Mouse (Mus musculus): ENCODE results near the gene Bpgm. TPM values are rescaled to one million over a fixed set of nuclear protein-coding genes. Genes with fewer than 3 reads are reported as not detected.
A peak's percentile ranks its signal among the peaks of the same experiment; 100 is the strongest.

The Bpgm gene
- total RNA-seq, 2 experiments from 2014 or later: 56.1 to 58.7 TPM

DNA sequence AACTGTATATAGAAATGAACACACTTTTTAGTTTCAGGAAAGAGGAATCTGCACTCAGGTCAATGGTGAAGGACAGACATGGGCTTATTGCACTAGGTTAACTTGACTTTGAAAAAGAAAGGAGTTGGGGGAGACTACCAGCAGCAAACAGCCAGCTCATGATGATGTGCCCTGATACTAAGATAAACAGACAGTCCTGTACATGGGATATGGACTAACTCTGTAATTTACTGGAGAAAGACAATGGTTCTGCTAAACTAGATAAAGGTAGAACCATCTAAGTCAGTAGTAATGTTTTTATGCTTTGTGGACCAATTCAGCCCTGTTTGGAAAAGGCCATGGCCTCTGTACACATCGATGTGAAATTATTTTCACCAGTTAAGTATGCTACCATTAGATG lies 2.7 kb upstream of the Bpgm start:
- intact Hi-C loops (cut with DNase I): no loop called here
- no peak for DNase-seq (ENCODE audit: extremely low spot score in 1 of 2, low spot score in 2 of 2)
- Histone ChIP-seq H3K27ac (no peak overlapping the region), H3K4me3 (no peak overlapping the region)
- TF ChIP-seq CTCF (IDR thresholded peaks at IDR 0.05): no peak

DNA sequence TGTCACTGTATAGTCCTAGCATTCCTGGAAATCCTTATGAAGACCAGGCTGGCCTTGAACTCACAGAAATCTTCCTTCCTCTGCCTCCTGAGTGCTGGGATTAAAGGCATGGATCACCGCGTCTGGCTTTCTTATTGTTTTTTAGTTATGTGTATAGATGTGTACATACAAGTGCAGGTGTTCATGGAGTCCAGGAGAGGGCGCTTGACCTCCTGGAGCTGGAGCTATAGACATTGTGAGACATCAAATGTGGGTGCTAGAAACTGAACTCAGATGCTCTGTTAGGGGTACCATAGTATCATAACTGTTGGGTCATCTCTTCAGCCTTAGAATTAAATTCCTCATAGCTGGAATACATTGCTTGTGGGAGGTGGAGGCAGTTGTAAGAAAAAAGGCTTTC lies 2.0 kb upstream of the Bpgm start:
- Histone ChIP-seq H3K4me3 (no peak overlapping the region), H3K27ac (no peak overlapping the region)
- intact Hi-C loops (cut with DNase I): no loop called here
- DNase-seq (ENCODE audit: extremely low spot score in 1 of 2, low spot score in 2 of 2): no peak
- peak; percentile 4; the same call in 1 of the 2 replicates for TF ChIP-seq CTCF (IDR thresholded peaks at IDR 0.05)

DNA sequence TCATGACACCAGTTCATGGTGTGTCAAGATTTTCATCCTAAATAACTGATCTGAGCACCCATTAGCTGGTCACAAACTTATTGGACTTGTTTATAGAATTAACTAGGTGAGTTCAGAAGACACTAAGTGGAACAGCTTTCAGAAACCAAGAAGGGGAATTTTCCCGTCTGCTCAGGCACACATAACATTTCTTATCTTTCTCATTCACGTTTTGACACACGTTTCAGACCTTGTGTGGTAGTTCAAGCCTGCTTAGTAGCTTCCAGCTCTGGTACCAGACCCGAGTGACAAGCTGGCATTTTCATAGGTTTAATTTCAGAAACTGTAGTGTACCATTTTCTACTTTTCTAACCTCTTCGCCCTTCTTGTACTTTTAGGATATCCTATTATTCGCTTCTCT lies 616 bp upstream of the Bpgm start:
- Histone ChIP-seq H3K27ac (peak overlapping the region; percentile 86), H3K4me3 (peak overlapping the region; percentile 73)
- no peak for DNase-seq (ENCODE audit: extremely low spot score in 1 of 2, low spot score in 2 of 2)
- intact Hi-C loops (cut with DNase I): no loop called here
- TF ChIP-seq CTCF (IDR thresholded peaks at IDR 0.05): no peak

DNA sequence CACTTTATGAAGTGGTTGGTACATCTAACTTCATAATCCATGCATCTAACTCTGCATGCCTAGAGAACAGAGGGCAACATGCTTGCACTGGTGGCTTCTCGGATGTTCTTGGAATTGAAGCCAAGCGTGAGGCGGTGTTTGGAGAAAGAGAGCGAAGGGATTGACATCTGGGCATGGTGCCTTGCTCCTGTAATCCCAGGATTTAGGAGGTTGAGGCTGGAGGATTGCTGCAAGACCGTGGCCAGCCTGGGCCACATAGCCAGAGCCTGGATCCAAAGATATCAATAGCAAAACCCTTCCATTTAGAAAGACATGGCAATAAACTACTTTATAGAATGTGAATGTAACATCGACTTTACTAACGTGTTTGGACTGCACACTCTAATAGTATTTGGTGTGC lies 2.0 kb downstream of the Bpgm start:
- Histone ChIP-seq H3K4me3 (peak overlapping the region; percentile 11; the same call in 1 of the 2 replicates), H3K27ac (peak overlapping the region; percentile 0; the same call in 1 of the 2 replicates)
- DNase-seq (ENCODE audit: extremely low spot score in 1 of 2, low spot score in 2 of 2): no peak
- no peak for TF ChIP-seq CTCF (IDR thresholded peaks at IDR 0.05)
- intact Hi-C loops (cut with DNase I): no loop called here

DNA sequence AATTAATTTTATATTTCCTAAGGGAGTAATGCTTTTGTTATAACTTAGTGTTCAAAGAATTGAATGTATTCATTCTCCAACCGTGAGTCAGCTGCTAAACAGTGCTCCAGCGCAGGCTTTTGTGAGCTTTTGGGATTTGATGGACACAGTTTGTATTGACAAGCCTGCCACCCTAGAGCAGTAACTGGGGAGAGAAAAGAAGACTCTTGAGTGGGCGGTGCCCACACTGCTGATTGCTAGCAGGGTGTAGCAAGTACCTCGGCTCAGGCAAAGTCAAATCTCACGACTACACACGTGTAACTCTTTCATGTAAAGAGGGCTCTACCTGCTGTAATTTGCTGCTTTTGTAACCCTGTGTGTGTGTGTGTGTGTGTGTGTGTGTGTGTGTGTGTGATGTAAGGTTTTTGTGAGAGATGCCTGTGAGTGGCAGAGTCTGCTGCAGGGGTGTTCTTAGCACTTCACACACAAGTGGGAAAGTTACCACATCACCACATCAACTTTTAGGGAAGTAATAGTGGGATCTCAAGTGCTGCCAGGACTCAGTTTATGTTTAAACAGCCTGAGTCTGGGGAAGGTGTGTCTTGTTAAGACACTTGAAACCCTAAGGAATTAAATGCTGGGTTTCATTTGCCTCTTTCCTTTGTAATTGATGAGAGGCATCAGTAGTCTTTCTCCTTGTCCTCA lies 2.8 kb downstream of the Bpgm start:
- peak overlapping the region; percentile 0; the same call in 1 of the 2 replicates for H3K27ac ChIP-seq
- H3K4me3 ChIP-seq: no peak overlapping the region; the same call in 1 of the 2 replicates
- intact Hi-C loops (cut with DNase I): no loop called here
- DNase-seq (ENCODE audit: extremely low spot score in 1 of 2, low spot score in 2 of 2): no peak
- no peak for TF ChIP-seq CTCF (IDR thresholded peaks at IDR 0.05)

DNA sequence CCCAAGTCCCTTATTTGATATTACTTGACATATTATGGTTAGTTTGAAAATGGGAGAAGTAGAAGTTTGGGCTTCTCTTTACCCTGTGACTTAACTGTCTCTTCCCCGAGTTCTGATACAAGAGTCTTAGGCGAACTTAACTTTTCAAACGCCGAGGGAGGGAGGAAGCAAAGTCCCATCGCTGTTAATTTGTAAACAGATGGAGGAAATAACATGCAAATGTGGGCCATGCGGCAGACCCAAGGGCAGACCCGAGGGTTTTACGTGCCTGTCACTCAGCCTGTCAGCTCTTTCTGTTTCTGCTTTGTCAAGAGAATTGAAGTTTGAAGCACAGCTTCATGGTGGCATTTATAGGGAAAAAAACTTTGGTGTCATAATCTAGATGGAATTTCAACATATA lies 3.5 kb downstream of the Bpgm start:
- intact Hi-C loops (cut with DNase I): no loop called here
- TF ChIP-seq CTCF (IDR thresholded peaks at IDR 0.05): no peak
- H3K4me3 ChIP-seq: no peak overlapping the region
- DNase-seq (ENCODE audit: extremely low spot score in 1 of 2, low spot score in 2 of 2): no peak
- no peak overlapping the region for H3K27ac ChIP-seq

DNA sequence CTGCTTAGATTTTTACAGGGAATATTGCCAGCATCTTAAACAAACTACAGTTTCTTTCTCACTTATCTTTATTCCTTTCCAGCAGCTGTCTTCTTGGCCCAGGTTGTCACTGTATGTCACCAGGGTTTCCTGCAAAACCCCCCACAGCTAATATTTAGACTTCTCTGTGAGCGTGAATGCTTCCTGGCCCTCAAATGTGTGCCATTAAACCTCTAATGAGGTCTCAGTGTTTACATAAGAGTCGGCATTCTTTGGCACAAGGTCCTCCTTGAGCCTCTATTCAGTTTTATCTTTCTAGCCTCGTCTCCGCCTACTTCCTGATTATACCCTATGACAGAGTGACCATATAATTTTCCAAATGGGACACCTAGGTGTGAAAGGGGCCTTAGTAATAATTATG lies 4.7 kb downstream of the Bpgm start:
- Histone ChIP-seq H3K27ac (peak overlapping the region; percentile 29; the same call in 1 of the 2 replicates), H3K4me3 (no peak overlapping the region)
- DNase-seq (ENCODE audit: extremely low spot score in 1 of 2, low spot score in 2 of 2): no peak
- intact Hi-C loops (cut with DNase I): no loop called here
- no peak for TF ChIP-seq CTCF (IDR thresholded peaks at IDR 0.05)

DNA sequence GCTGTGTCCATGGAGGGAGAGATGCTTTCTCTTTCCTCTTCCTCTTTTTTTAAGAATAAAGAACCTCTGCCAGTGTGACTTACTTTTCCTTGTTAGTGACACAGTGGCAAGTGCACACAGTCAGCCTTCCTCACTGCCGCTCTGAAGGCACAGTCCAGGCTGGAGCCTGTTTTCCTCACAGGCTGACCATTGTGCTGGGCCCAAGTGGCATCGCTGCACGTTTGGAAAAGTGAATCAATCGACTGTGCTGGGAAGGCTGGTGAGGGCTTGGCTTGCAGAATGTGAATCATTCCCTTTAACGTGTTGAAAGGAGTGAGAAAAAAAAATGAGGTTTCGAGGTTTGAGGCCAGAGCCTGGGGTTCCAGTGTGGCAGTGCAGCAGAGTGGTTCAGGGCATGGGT lies 5.3 kb downstream of the Bpgm start:
- intact Hi-C loops (cut with DNase I): no loop called here
- H3K27ac ChIP-seq: peak overlapping the region; percentile 29; the same call in 1 of the 2 replicates
- no peak for DNase-seq (ENCODE audit: extremely low spot score in 1 of 2, low spot score in 2 of 2)
- TF ChIP-seq CTCF (IDR thresholded peaks at IDR 0.05): no peak
- H3K4me3 ChIP-seq: no peak overlapping the region

DNA sequence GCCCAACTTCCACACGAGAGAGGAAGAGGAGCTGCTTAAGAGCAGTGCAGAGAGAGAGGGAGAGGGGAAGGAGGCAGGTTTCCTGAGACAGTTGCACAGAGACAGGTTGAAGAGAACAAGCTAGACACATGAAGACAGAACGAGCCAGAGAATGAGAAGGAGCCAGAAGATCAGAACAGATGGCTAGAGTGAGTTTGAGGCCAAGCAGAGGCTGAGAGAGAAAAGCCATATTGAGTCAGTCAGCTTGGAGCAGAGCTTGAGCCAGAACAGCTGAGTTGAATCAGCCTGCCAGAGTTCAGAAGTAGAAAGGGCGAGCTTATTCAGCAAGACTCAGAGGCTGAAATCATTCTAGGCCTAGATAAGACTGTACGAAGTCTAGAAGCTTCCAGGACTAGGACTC lies 6.8 kb downstream of the Bpgm start:
- Histone ChIP-seq H3K4me3 (no peak overlapping the region), H3K27ac (no peak overlapping the region)
- intact Hi-C loops (cut with DNase I): no loop called here
- DNase-seq (ENCODE audit: extremely low spot score in 1 of 2, low spot score in 2 of 2): no peak
- no peak for TF ChIP-seq CTCF (IDR thresholded peaks at IDR 0.05)

DNA sequence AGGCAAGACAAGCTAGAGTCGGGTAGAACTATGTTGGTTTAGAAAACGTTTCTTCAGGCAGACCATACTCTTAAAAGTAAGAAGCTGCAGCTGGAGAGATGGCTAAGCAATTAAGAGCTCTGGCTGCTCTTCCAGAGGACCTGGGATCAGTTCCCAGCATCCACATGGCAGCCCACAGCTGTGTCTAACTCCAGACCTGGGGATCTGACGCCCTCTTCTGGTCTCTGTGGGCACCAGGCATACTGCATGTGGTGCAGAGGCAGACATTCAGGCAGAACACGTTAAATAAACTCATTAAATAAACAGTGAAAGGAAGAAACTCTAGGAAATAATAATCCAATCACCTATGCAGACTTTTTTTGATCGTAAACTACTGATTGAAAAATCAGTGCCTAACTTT lies 7.4 kb downstream of the Bpgm start:
- DNase-seq (ENCODE audit: extremely low spot score in 1 of 2, low spot score in 2 of 2): no peak
- intact Hi-C loops (cut with DNase I): no loop called here
- Histone ChIP-seq H3K27ac (no peak overlapping the region), H3K4me3 (no peak overlapping the region)
- no peak for TF ChIP-seq CTCF (IDR thresholded peaks at IDR 0.05)

DNA sequence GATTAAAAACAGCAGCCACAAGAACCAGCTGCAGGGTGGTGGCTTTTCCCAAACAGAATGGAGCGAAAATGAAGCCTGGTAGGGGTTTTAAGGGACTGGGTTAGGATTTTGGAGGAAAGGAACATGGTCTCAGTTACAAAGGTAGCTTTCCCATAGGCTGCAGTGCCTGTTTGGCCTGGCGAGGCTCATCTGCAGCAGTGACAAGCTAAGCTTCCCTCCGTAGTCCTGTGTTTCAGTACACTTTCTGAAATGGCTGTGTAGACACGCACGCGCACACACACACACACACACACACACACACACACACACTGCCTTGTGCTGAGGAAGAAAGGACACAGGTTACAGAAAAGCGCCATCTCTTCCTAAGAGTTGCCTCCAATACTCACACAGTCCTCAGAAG lies 7.8 kb downstream of the Bpgm start:
- Histone ChIP-seq H3K4me3 (no peak overlapping the region), H3K27ac (no peak overlapping the region)
- DNase-seq (ENCODE audit: extremely low spot score in 1 of 2, low spot score in 2 of 2): no peak
- no peak for TF ChIP-seq CTCF (IDR thresholded peaks at IDR 0.05)
- intact Hi-C loops (cut with DNase I): no loop called here

DNA sequence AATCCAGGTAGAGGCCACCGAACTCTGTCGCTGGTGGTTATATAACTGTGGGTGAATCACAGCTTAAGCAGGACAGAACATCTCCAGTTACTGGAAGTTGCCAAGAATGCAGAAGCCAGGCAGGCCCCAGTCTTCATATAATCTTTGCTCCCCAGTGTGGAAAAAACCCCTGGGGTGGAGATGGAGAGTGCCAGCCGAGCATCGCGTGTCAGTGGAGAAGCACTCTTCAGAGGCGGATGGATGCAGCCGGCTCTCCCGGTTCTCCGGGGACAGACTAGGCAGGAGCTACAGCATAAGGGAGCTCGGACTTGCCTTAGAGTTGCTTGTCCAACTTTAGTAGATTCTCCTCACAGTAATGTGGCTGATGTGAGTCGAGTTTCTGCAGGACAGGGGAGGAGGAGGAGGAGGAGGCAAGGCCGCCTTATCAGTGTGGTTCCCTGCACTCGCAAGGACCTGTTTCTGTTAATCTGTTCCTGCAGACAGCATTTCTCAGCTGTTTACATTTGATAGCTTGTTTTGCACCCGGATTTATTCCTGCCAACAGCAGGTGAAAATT lies 10.1 kb downstream of the Bpgm start:
- H3K4me3 ChIP-seq: no peak overlapping the region
- peak overlapping the region; percentile 37 for H3K27ac ChIP-seq
- DNase-seq (ENCODE audit: extremely low spot score in 1 of 2, low spot score in 2 of 2): peak in 1 of 2 experiments; percentile 20
- TF ChIP-seq CTCF (IDR thresholded peaks at IDR 0.05): no peak
- intact Hi-C loops (cut with DNase I): no loop called here

Measured in left cerebral cortex, adult 2 months (tissue).